Mouse (Mus musculus): ENCODE results near the gene Sgca.
"Not testable (repeated sequence)": the region's sequence is repeated elsewhere in the genome, so short reads cannot be mapped to it uniquely, and the experiment has no call there.

Sgca gene

GRCm38 (mm10) chr11:94976199-94976598 lies at the start of gene Sgca:
Gene Sgca, minus strand, starts transcription at chr11:94976327.
- DNase-seq (ENCODE audit: extremely low spot score, low read depth, low spot score): no peak

- DNase-seq (ENCODE audit: extremely low spot score, low read depth, low spot score): no peak
Observed at GRCm38 (mm10) chr11:95025227-95026012, 49.3 kb upstream of the Sgca start.

DNA sequence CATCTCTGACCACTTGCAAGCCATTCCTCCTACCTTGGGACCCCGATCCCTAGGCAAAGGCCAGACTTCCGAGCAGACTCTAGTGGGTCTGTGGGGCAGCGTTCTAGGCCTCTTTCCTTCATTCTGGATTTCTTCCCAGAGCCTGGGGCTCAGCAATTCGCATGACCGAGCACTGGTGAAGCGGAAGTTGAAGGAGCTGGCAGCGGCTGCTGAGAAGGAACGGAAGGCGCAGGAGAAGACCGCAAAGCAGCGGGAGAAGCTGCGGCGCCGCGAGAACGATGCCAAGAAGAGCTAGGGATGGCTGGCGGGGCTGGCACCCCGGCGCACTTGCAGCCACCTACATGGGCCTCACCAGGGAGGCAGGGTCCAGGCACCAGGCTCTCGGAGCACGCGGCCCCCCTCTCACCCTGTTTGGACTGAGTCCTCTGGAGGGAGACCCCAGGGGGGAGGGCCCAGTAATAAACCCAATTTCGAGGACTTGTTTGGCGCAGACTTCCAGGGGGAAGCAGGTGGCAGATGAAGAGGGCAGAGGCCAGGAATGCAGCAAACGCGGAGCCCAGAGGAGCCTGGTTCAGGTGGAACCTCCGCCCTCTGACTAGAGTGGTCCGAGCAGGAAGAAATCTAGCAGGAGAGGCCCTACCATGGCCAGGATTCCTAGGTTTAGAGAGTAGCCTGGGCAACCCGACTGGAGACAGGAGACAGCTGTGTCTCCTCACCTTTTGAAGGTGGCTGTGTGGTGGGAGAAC lies 48.5 kb upstream of the Sgca start:
- DNase-seq (ENCODE audit: extremely low spot score, low read depth, low spot score): no peak

DNA sequence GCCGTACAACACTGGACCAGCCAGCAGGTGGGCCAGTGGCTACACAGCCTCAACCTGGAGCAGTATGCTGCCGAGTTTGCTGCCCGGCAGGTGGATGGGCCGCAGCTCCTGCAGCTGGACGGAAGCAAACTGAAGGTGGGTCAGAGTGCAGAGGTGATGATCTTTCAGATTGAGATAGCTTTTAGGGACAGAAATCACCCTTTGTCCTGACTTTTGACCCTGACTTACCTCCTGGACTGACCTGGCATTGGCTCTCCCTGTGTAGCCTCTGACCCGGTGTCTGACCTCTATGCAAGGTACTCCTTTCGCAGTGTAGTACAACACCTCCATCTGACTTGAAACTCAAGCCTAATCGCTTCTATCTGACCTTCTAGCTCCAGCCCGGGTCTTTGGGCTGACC lies 47.4 kb upstream of the Sgca start:
- DNase-seq (ENCODE audit: extremely low spot score, low read depth, low spot score): no peak

- no peak for DNase-seq (ENCODE audit: extremely low spot score, low read depth, low spot score)
Observed at GRCm38 (mm10) chr11:95022237-95022992, 46.3 kb upstream of the Sgca start.

- DNase-seq (ENCODE audit: extremely low spot score, low read depth, low spot score): no peak
Observed at GRCm38 (mm10) chr11:95015484-95015883, 39.4 kb upstream of the Sgca start.

GRCm38 (mm10) chr11:95012487-95012886 lies 36.4 kb upstream of the Sgca start:
- no peak for DNase-seq (ENCODE audit: extremely low spot score, low read depth, low spot score)

DNA sequence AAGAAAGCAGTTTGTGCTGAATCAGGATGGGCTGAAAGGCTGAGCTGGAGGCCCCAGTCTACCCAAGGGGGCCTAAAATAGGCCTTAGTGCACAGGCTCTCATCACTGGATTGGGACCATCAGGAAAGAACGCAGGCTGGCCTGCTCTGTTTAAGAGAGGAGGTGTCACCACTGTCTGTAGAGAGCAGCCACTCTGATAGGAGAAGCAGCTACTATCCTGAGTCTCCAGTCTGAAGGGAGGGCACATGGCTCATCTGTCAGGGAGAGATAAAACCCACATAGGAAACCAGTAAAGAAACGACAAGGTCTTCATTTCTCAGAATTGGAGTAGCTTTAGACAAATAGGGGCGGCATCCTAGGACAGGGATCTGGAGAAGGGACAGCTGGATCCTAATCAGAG lies 35.9 kb upstream of the Sgca start:
- DNase-seq (ENCODE audit: extremely low spot score, low read depth, low spot score): no peak

DNA sequence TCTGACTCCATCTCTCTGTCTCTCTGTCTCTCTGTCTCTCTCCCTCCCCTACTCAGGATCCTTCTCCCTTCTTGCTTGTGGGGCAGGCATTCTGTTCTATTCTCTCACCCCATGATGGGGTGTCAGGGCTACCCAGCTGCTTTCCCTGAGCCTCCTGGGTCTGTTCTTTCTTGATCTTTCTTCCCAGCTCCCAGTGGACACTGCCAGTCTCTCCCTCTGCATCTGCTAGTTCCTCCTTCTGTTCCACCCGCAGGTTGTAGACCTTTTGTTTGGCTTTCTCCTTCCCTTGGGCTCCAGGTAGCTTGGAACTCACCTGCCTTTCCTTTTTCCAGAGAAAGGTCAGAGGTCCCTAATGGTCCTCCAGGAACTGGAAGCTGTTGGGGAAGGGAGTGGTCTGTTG lies 35.3 kb upstream of the Sgca start:
- DNase-seq (ENCODE audit: extremely low spot score, low read depth, low spot score): no peak

GRCm38 (mm10) chr11:95010841-95011403 lies 34.8 kb upstream of the Sgca start:
- not testable (repeated sequence) for DNase-seq (ENCODE audit: extremely low spot score, low read depth, low spot score)

GRCm38 (mm10) chr11:95010141-95010739 lies 34.1 kb upstream of the Sgca start:
- DNase-seq (ENCODE audit: extremely low spot score, low read depth, low spot score): no peak

GRCm38 (mm10) chr11:95009629-95010014 lies 33.5 kb upstream of the Sgca start, which contains the start of gene Samd14:
Gene Samd14, plus strand, starts transcription at chr11:95009879.
- DNase-seq (ENCODE audit: extremely low spot score, low read depth, low spot score): no peak

DNA sequence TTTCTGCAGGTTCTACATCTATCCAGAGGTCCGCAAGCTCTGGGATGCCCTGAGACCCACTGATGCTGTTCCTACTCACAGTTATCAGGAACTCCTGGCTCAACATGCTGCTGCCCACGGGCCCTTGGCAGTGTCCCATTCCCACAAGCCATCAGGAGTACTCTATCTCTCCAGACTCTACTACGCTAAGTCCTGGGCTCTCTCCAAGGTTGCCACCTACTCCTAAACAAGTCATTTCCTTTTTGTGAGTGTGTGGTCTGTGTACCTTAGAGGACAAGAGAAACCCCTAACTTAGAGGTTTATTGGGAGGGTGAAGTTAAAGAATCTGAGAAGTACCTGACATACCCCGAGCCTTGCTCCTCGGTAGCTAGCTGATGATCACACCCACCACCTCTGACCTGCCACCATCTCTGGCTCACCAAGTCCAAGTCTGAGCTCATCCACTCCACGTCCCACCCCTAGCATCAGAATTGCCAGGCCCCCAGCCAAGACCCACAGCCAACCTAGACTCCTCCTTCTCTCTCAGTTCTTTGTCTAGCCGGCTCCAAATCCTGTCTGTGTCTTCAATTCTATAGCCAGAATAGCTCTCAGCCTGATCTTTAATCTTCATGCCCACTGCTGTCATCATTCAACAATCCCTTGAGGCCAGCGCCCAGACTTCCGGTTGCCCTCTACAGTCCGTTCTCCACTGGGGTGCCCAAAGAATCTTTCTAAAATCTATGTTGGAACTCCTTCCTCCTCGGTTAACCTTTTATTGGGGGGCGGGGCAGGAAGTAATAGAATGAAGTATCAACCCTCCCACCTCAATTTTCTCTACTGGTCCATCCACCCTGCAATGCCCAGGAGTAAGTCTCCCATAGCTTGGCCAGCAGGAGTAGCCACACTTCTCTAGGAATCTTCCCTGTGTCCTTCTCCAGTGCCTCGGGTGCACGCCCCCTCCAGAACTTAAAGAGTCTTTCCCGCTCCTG lies 32.8 kb upstream of the Sgca start:
- DNase-seq (ENCODE audit: extremely low spot score, low read depth, low spot score): no peak

DNA sequence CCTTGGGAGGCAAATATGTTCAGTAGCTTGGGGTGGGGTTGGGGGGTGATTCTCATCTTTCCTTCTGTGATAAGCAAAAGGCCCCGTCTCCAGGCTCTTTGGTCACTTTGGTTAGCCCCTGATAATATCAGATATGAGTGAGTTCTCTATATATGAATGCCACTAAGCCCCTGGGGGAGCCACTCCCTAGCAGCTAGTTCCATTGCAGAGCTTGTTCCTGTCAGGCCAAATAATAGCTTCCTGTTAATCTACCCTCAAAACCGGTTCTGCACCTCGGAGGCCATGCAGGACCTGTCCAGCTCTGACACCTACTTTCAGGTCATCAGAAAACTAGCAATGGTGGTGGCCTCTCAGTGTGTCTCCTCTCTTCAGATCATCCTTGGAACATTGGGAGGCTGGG lies 31.3 kb upstream of the Sgca start:
- DNase-seq (ENCODE audit: extremely low spot score, low read depth, low spot score): no peak

DNA sequence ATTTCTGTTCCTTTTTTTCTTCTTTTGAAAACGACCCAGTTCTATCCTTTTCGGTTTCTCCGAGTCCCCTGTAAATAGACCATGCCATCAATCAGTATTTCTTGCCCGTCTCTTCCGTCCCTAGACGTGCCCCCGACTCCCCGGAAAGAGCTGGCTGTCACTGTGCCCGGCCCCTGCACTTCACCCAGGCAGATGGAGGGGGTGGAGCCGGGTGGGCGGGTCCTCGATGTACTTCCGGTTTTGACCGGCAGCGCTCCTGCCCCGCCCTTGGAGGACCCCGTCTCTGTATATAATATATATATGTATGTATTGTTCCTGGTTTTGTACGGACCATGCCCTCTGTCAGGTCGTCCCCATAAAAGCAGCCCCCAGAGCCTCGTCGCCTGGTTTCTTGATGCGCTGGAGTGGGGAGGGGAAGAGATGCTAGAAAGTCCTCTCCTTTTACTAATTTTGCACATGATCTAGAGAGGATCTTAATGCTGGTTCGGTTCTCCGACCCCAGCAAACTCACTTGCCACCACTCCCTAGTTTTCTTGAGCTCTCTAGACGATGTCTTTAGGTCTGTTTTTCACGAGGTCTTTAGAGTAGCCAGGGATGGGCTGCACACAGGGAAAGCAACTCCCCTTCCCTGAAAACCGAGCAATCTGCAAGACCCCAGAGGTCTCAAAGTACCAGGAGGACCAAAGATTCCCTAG lies 30.5 kb upstream of the Sgca start:
- no peak for DNase-seq (ENCODE audit: extremely low spot score, low read depth, low spot score)

DNA sequence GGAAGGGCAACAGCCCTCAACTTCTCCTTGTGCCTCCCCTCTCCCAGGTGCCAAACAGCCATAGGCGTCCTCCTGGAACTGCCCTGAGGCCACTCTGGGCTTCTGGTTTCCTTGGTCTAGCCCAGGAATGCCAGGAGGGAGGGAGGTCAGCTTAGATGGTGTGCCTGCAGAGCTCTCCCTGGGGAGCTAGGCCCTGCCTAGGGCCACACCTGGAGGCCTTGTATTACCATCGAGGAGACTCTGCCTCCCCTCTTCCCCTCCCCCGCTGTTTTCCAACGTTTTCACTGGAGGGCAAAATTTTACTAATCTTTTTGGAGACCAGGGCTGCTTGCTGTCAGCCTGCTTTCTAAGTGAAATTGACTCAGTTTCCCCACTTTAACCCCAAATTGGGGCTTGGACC lies 29.9 kb upstream of the Sgca start:
- DNase-seq (ENCODE audit: extremely low spot score, low read depth, low spot score): no peak

DNA sequence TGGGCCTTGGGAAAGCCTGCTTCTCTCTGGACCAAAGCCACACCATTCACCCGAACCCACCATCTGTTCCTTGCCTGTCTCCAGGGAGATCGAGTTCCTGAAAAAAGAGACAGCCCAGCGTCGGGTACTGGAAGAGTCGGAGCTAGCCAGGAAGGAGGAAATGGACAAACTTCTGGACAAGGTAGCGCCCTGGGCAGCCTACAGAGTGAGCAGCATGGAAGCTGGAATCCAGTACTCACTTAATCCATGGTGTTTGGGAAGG lies 28.7 kb upstream of the Sgca start:
- no peak for DNase-seq (ENCODE audit: extremely low spot score, low read depth, low spot score)

DNA sequence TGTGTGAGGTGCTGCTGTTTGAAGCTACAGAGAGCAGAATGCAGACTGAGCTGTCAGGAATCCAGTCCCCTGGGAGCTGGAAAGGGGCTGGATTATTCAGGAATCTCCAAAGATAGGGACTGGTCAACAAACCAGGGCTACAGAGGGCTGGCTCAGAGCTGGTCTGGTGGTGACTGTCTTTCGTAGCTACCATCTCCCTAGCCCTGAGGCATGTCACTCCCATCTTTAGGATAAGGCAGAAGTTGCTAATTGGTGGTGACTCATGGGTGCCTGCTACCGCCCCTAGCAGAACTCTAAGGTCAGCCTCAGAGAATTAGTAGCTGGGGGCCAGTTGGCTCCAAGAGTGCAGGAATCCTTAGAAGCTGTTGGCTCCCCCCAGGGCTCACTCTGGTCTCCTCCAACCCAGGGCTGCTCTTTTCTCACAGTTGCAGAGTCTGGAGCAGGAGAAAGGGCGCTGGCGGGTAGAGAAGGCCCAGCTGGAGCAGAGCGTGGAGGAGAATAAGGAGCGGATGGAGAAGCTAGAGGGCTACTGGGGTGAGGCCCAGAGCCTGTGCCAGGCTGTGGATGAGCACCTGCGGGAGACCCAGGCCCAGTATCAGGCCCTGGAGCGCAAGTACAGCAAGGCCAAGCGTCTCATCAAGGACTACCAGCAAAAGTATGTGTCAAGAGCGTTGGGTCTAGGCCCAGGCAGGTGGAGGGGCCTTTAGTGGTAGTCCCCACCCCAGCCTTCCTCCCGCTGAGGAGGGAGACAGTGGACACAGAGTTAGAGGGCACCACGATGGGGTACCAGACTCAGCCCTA lies 28.2 kb upstream of the Sgca start:
- DNase-seq (ENCODE audit: extremely low spot score, low read depth, low spot score): no peak

- DNase-seq (ENCODE audit: extremely low spot score, low read depth, low spot score): no peak
Observed at GRCm38 (mm10) chr11:95002705-95003104, 26.6 kb upstream of the Sgca start.
